Mouse (Mus musculus) liver, postnatal 0 days (tissue): Measurements from ENCODE around the gene Rapgef2. TPM values are rescaled to one million over a fixed set of nuclear protein-coding genes. Genes with fewer than 3 reads are reported as not detected.

Source experiments
- ATAC-seq: fragments of 200-750 bp; cut with Nextera tagmentation; 2 replicates; pipeline ENCODE4 v1.8.0; 2017; ENCODE audit warnings: mild to moderate bottlenecking, moderate library complexity
- DNase-seq: peaks from one replicate; pipeline ENCODE4 v3.0.0-alpha.2; 2016
- H3K27ac ChIP-seq: fragments of 300-500 bp; sonication (generic); 2 replicates; pipeline ENCODE4 v1.5.1; 2014; ENCODE audit warnings: antibody characterized with exemption, moderate library complexity, mild to moderate bottlenecking, low read depth
- H3K27me3 ChIP-seq: fragments of 300-500 bp; sonication (generic); 2 replicates; pipeline ENCODE4 v1.6.1; 2014; ENCODE audit warnings: low read length, control low read depth, mixed read lengths; ENCODE audit not compliant: insufficient read depth
- H3K36me3 ChIP-seq: fragments of 300-500 bp; sonication (generic); replicated peaks from 2 replicates; pipeline ENCODE4 v1.6.1; 2014; ENCODE audit warnings: mild to moderate bottlenecking, control low read depth, low read length, moderate library complexity, mixed read lengths; ENCODE audit not compliant: insufficient read depth
- H3K4me1 ChIP-seq: fragments of 300-500 bp; sonication (generic); 2 replicates; pipeline ENCODE4 v1.6.1; 2014; ENCODE audit warnings: antibody characterized with exemption, mild to moderate bottlenecking, control low read depth; ENCODE audit not compliant: insufficient read depth
- H3K4me2 ChIP-seq: fragments of 300-500 bp; sonication (generic); 2 replicates; pipeline ENCODE4 v1.6.1; 2014; ENCODE audit warnings: low read depth, mild to moderate bottlenecking, low read length, moderate library complexity, mixed read lengths
- H3K4me3 ChIP-seq: fragments of 300-500 bp; sonication (generic); 2 replicates; pipeline ENCODE4 v1.5.1; 2014; ENCODE audit warnings: low read depth, low read length
- H3K9ac ChIP-seq: fragments of 300-500 bp; sonication (generic); replicated peaks from 2 replicates; pipeline ENCODE4 v1.6.1; 2014; ENCODE audit warnings: mild to moderate bottlenecking, moderate library complexity
- H3K9me3 ChIP-seq: fragments of 300-500 bp; sonication (generic); 2 replicates; pipeline ENCODE4 v1.6.1; 2016; ENCODE audit warnings: mild to moderate bottlenecking, control low read depth, low read length, mixed read lengths
- CTCF ChIP-seq: sonication (generic); IDR thresholded peaks from 2 replicates; pipeline ENCODE4 v1.5.1; 2016; ENCODE audit warnings: antibody characterized with exemption, low read depth
- EP300 ChIP-seq: IDR thresholded peaks from 2 replicates; pipeline ENCODE4 v1.6.1; 2016; ENCODE audit warnings: antibody characterized with exemption, low read depth, mild to moderate bottlenecking
- WGBS: fragments of 180-500 bp; shearing (Covaris S2); extraction: QIAGEN DNeasy Blood & Tissue Kit; methylation state at CpG from one replicate; pipeline ENCODE4 v1.1.7; 2014; ENCODE audit not compliant: insufficient replicate concordance; 5-methylcytosine and 5-hydroxymethylcytosine counted together
- polyA plus RNA-seq: library from polyadenylated mRNA; unstranded; fragments of >200 nt; fragmentation: Nextera tagmentation; extraction: Ambion mirVana; gene quantifications from 2 replicates; pipeline ENCODE4 v1.2.1, GENCODE M21; 2015

Gene Rapgef2
- polyA plus RNA-seq, 1 experiment from 2014 or later = 1.8 TPM

DNA sequence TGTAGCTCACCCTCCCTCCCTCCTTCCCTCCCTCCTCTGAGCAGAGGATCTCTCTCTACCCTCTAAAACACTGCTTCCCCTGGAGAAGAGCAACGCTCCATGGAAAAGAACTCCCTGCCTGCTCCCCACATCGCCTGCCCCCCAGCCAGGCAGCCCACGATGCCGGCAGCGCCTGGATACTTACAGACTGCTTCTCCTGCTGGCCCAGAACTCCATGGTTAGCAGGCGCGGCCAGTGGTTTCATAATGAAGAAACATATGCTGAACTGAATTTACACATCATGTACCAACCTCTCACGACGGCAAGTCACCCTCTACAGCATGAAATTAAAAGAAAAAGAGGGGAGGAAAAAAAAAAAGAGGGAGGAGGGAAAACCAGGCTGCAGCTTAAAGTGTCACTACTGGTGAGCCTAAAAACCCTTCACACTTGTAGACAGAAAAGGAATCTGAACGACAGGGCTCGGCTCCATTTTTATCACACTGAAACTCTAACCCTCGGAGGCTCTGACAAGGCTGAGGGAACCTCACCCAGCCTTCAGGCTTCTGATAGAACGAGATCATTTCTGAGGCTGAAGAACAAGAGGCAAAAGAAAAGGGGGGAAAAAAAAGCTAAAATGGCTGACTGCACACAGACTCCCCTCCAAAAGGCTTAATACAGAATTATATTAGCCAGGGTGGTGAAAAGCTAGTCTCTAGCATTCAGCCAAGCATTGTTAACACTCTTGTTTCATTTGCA, 141.5 kb downstream of the Rapgef2 start:
- no peak overlapping the region for H3K4me3 ChIP-seq
- peaks cover 3% of the 10 kb centered on the region; the same call in 1 of the 2 replicates for H3K4me1 ChIP-seq
- H3K27ac ChIP-seq = no peak overlapping the region
- no peak overlapping the region for H3K9ac ChIP-seq
- ATAC-seq (no peak), DNase-seq (no peak)
- WGBS = 52% methylated on average over 13 of the region's 13 CpGs
- H3K36me3 ChIP-seq = no peaks in the 10 kb centered on the region
- no peak overlapping the region for H3K4me2 ChIP-seq
- H3K27me3 ChIP-seq = no peaks in the 10 kb centered on the region
- H3K9me3 ChIP-seq = no peaks in the 10 kb centered on the region
- TF ChIP-seq CTCF (no peak), EP300 (no peak)

DNA sequence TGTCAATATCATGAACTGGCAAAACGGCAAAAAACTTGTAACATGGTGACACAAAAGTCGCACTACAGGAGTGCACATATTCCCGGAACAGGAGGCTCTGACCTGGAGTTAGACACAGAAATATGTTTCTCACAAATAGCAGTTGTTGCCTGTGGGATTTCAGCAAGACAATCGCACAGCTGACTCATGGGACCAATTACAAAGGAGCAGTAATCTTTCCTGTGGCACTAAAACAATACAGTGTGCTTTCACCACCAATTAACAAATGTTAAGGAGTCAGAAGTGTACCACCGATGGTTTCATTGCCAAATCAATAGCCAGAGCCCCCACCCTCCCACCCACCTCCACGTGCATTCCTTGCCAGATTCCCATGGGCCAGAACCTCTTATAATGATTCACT, 142.2 kb downstream of the Rapgef2 start:
- H3K4me3 ChIP-seq = no peak overlapping the region
- H3K4me2 ChIP-seq = no peak overlapping the region
- DNase-seq = no peak
- no peak overlapping the region for H3K27ac ChIP-seq
- TF ChIP-seq CTCF (no peak), EP300 (no peak)
- no peak overlapping the region for H3K9ac ChIP-seq
- peaks cover 3% of the 10 kb centered on the region; the same call in 1 of the 2 replicates for H3K4me1 ChIP-seq
- H3K27me3 ChIP-seq = no peaks in the 10 kb centered on the region
- no peaks in the 10 kb centered on the region for H3K36me3 ChIP-seq
- WGBS = 73% methylated on average over 6 of the region's 6 CpGs
- ATAC-seq = no peak
- H3K9me3 ChIP-seq = no peaks in the 10 kb centered on the region

DNA sequence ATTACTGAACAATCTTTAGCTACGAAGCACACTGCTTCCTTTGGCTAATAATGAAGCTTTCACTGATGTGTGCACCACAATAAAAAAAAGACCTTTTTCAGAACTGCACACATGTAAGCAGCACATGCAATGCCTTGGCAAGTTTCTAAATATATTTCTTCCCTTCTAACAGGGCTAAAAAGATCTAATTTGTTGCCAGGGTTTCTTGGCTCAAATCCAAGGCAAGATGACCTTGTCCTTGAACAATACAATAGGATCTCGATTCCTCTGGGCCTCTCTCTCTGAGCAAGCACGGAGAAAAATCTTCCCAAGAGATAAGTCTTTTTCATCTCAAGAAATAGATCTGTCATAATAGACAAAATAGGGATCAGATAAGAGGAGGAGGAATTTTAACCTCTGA, 147.1 kb downstream of the Rapgef2 start:
- Histone ChIP-seq H3K36me3 (no peaks in the 10 kb centered on the region), H3K4me3 (no peak overlapping the region), H3K4me1 (no peaks in the 10 kb centered on the region), H3K9ac (no peak overlapping the region), H3K27me3 (no peaks in the 10 kb centered on the region), H3K9me3 (no peaks in the 10 kb centered on the region), H3K4me2 (no peak overlapping the region), H3K27ac (no peak overlapping the region)
- 62% methylated on average over 3 of the region's 3 CpGs for WGBS
- DNase-seq (no peak), ATAC-seq (no peak)
- TF ChIP-seq CTCF = no peak
- no peak for TF ChIP-seq EP300

DNA sequence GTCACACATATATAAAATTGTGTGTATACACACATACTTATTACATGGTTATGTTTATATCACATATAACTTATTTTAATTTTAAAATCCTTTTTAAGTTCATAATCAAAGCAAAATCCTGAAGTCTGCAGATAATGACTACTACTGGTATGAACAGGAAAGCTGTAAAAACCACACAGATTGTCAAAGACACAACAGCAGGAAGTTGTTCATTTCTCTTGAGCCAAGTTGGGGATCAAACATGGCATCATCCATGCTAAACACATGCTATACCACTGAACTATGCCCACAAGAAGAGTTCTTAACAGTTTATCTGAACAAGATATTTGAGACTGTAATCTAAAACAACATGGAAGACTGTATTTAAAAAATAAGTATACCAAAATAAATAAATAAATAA, 147.7 kb downstream of the Rapgef2 start:
- no peaks in the 10 kb centered on the region for H3K27me3 ChIP-seq
- H3K4me2 ChIP-seq = no peak overlapping the region
- no peaks in the 10 kb centered on the region for H3K9me3 ChIP-seq
- H3K36me3 ChIP-seq = no peaks in the 10 kb centered on the region
- ATAC-seq (no peak), DNase-seq (no peak)
- no peak overlapping the region for H3K27ac ChIP-seq
- no peaks in the 10 kb centered on the region for H3K4me1 ChIP-seq
- no peak overlapping the region for H3K4me3 ChIP-seq
- TF ChIP-seq EP300 = no peak
- no peak for TF ChIP-seq CTCF
- H3K9ac ChIP-seq = no peak overlapping the region

DNA sequence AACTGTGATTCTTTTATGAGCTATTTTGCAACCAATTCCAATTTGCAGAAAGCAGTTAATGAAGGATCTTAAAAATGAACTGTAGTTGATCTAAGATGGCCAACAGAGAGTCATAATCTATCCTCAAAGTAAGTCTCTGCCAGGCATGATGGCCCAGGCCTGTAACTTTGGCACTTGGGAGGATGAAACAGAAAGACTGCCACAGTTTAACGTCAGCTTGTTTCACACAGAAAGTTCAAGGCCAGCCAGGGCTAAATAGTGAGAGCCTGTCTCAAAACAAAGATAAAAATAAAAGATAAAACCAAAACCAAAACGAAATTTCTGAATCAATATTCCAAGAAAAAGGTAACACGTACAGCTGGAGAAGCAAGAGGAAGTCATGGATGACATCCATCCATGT, 155.3 kb downstream of the Rapgef2 start:
- H3K9ac ChIP-seq = no peak overlapping the region
- WGBS = 62% methylated on average over 3 of the region's 3 CpGs
- no peaks in the 10 kb centered on the region for H3K9me3 ChIP-seq
- H3K4me1 ChIP-seq = no peaks in the 10 kb centered on the region
- DNase-seq = no peak
- no peak for ATAC-seq
- no peaks in the 10 kb centered on the region for H3K27me3 ChIP-seq
- H3K36me3 ChIP-seq = no peaks in the 10 kb centered on the region
- no peak overlapping the region for H3K27ac ChIP-seq
- no peak overlapping the region for H3K4me2 ChIP-seq
- TF ChIP-seq EP300 (no peak), CTCF (no peak)
- H3K4me3 ChIP-seq = no peak overlapping the region

DNA sequence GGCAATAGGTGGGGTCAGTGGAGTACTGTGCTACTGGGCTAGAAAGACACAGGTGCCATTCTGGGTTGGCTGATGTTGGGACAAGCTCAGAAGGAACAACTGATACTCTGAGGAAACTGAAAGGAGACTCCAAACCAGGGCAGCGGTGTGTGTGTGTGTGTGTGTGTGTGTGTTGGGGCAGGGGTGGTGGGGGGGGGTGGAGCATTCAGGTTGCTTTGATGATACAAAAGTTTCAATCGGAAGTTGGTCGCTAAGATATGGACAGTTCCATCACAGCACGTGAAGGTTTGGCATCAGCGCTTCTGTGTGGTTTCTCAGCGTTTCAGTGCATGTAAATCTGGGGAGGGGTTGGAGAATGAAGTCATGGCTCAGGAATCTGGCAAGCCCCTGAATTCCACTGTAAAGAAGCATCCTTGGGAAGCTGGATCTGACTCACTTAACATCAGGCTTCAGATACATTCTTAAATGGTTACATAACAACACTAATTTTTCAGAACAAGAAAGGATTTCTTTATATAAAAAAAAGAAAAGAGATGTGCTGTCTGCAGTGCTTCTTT, 157.2 kb downstream of the Rapgef2 start:
- no peaks in the 10 kb centered on the region for H3K9me3 ChIP-seq
- TF ChIP-seq CTCF (no peak), EP300 (no peak)
- WGBS = 65% methylated on average over 6 of the region's 6 CpGs

More for the DNA sequence above, 157.2 kb downstream of the Rapgef2 start:
- no peak for DNase-seq
- no peak overlapping the region for H3K4me2 ChIP-seq
- ATAC-seq = no peak
- no peaks in the 10 kb centered on the region for H3K36me3 ChIP-seq
- H3K9ac ChIP-seq = no peak overlapping the region
- H3K27ac ChIP-seq = no peak overlapping the region
- H3K4me3 ChIP-seq = no peak overlapping the region
- H3K27me3 ChIP-seq = no peaks in the 10 kb centered on the region
- H3K4me1 ChIP-seq = no peaks in the 10 kb centered on the region
